Mouse (Mus musculus) brain, embryonic 14.5 days (tissue): ENCODE measurements around the gene Rdh16f2.

Experiments
- CTCF ChIP-seq: fragments of 200-500 bp; IDR thresholded peaks from 2 replicates; pipeline ENCODE4 v1.5.1; 2012; ENCODE audit warnings: inconsistent platforms, mild to moderate bottlenecking, moderate library complexity, borderline replicate concordance; ENCODE audit not compliant: insufficient read depth, insufficient read length; ENCODE audit errors: extremely low read depth
- POLR2A ChIP-seq: fragments of 200-500 bp; IDR thresholded peaks from 2 replicates; pipeline ENCODE4 v1.6.1; 2012; ENCODE audit warnings: mild to moderate bottlenecking, inconsistent platforms, borderline replicate concordance; ENCODE audit not compliant: poor library complexity, insufficient read depth, insufficient read length, severe bottlenecking; ENCODE audit errors: extremely low read depth

GRCm38 (mm10) chr10:127872484-127872883, 6.2 kb downstream of the Rdh16f2 start:
- TF ChIP-seq POLR2A = no peak
- TF ChIP-seq CTCF = peak; percentile 35; the same call in 1 of the 2 replicates
